Mouse (Mus musculus): ENCODE data around the gene Vax2. TPM values are rescaled to one million over a fixed set of nuclear protein-coding genes. Genes with fewer than 3 reads are reported as not detected.

Gene Vax2
- polyA plus RNA-seq, 2 experiments = 1.1 to 1.4 TPM

GRCm38 (mm10) chr6:83762880-83763431, 51.9 kb downstream of the Vax2 start:
- no peak overlapping the region for H3K27ac ChIP-seq (replicated peaks; ENCODE audit: low read depth, low read length)
- H3K27me3 ChIP-seq (ENCODE audit: control insufficient read depth, insufficient read depth, low read length) = peaks cover 38% of the 10 kb centered on the region
- H3K9ac ChIP-seq (ENCODE audit: low read depth, low read length, severe bottlenecking) = peak overlapping the region; percentile 43; the same call in 1 of the 2 replicates
- TF ChIP-seq POLR2A (IDR thresholded peaks at IDR 0.05; ENCODE audit: borderline replicate concordance, extremely low read depth, insufficient read depth, insufficient read length) = no peak
- H3K4me1 ChIP-seq (ENCODE audit: control insufficient read depth, insufficient read depth, low read length) = peaks cover 5% of the 10 kb centered on the region; the same call in 1 of the 2 replicates
- peaks cover 2% of the 10 kb centered on the region; the same call in 1 of the 2 replicates for H3K36me3 ChIP-seq (ENCODE audit: control insufficient read depth, insufficient read depth, low read length)
- no peaks in the 10 kb centered on the region for H3K9me3 ChIP-seq (ENCODE audit: control insufficient read depth, low read length)
- ATAC-seq (ENCODE audit: low FRiP score, low read depth) = peak; percentile 73
- H3K4me2 ChIP-seq (replicated peaks; ENCODE audit: low read depth, low read length, severe bottlenecking) = peak overlapping the region; percentile 55
- 1% methylated on average over 35 of the region's 35 CpGs for WGBS
- peak; percentile 20 for DNase-seq (ENCODE audit: low spot score)
- H3K4me3 ChIP-seq (replicated peaks; ENCODE audit: low read length) = peak overlapping the region; percentile 35

GRCm38 (mm10) chr6:83766982-83767381, 55.9 kb downstream of the Vax2 start:
- peaks cover 8% of the 10 kb centered on the region for H3K27me3 ChIP-seq (ENCODE audit: control insufficient read depth, insufficient read depth, low read length)
- H3K36me3 ChIP-seq (ENCODE audit: control insufficient read depth, insufficient read depth, low read length) = peaks cover 38% of the 10 kb centered on the region
- H3K4me1 ChIP-seq (ENCODE audit: control insufficient read depth, insufficient read depth, low read length) = peaks cover 5% of the 10 kb centered on the region; the same call in 1 of the 2 replicates
- no peaks in the 10 kb centered on the region for H3K9me3 ChIP-seq (ENCODE audit: control insufficient read depth, low read length)
- DNase-seq (ENCODE audit: low spot score) (no peak), ATAC-seq (ENCODE audit: low FRiP score, low read depth) (no peak)
- no peak for TF ChIP-seq POLR2A (IDR thresholded peaks at IDR 0.05; ENCODE audit: borderline replicate concordance, extremely low read depth, insufficient read depth, insufficient read length)
- no peak overlapping the region for H3K4me3 ChIP-seq (replicated peaks; ENCODE audit: low read length)
- no peak overlapping the region for H3K4me2 ChIP-seq (replicated peaks; ENCODE audit: low read depth, low read length, severe bottlenecking)
- 80% methylated on average over 3 of the region's 3 CpGs for WGBS
- no peak overlapping the region for H3K27ac ChIP-seq (replicated peaks; ENCODE audit: low read depth, low read length)
- no peak overlapping the region for H3K9ac ChIP-seq (ENCODE audit: low read depth, low read length, severe bottlenecking)

GRCm38 (mm10) chr6:83768485-83768884, 57.4 kb downstream of the Vax2 start:
- ATAC-seq (ENCODE audit: low FRiP score, low read depth) (no peak), DNase-seq (ENCODE audit: low spot score) (no peak)
- H3K4me3 ChIP-seq (replicated peaks; ENCODE audit: low read length) = no peak overlapping the region
- no peak overlapping the region for H3K9ac ChIP-seq (ENCODE audit: low read depth, low read length, severe bottlenecking)
- no peak overlapping the region for H3K27ac ChIP-seq (replicated peaks; ENCODE audit: low read depth, low read length)
- H3K9me3 ChIP-seq (ENCODE audit: control insufficient read depth, low read length) = no peaks in the 10 kb centered on the region
- no peak for TF ChIP-seq POLR2A (IDR thresholded peaks at IDR 0.05; ENCODE audit: borderline replicate concordance, extremely low read depth, insufficient read depth, insufficient read length)
- WGBS = 82% methylated on average over 5 of the region's 5 CpGs
- H3K27me3 ChIP-seq (ENCODE audit: control insufficient read depth, insufficient read depth, low read length) = no peaks in the 10 kb centered on the region
- H3K4me1 ChIP-seq (ENCODE audit: control insufficient read depth, insufficient read depth, low read length) = no peaks in the 10 kb centered on the region
- H3K4me2 ChIP-seq (replicated peaks; ENCODE audit: low read depth, low read length, severe bottlenecking) = no peak overlapping the region
- H3K36me3 ChIP-seq (ENCODE audit: control insufficient read depth, insufficient read depth, low read length) = peaks cover 52% of the 10 kb centered on the region

GRCm38 (mm10) chr6:83774126-83774525, 63.1 kb downstream of the Vax2 start:
- ATAC-seq (ENCODE audit: low FRiP score, low read depth) = no peak
- H3K27ac ChIP-seq (replicated peaks; ENCODE audit: low read depth, low read length) = no peak overlapping the region
- peak overlapping the region; percentile 93 for H3K9ac ChIP-seq (ENCODE audit: low read depth, low read length, severe bottlenecking)
- peaks cover 41% of the 10 kb centered on the region for H3K36me3 ChIP-seq (ENCODE audit: control insufficient read depth, insufficient read depth, low read length)
- H3K9me3 ChIP-seq (ENCODE audit: control insufficient read depth, low read length) = no peaks in the 10 kb centered on the region
- H3K27me3 ChIP-seq (ENCODE audit: control insufficient read depth, insufficient read depth, low read length) = no peaks in the 10 kb centered on the region
- 56% methylated on average over 8 of the region's 9 CpGs for WGBS
- peak overlapping the region; percentile 88 for H3K4me2 ChIP-seq (replicated peaks; ENCODE audit: low read depth, low read length, severe bottlenecking)
- H3K4me3 ChIP-seq (replicated peaks; ENCODE audit: low read length) = peak overlapping the region; percentile 92
- TF ChIP-seq POLR2A (IDR thresholded peaks at IDR 0.05; ENCODE audit: borderline replicate concordance, extremely low read depth, insufficient read depth, insufficient read length) = no peak
- peaks cover 13% of the 10 kb centered on the region for H3K4me1 ChIP-seq (ENCODE audit: control insufficient read depth, insufficient read depth, low read length)
- no peak for DNase-seq (ENCODE audit: low spot score)

- Histone ChIP-seq H3K4me1 (ENCODE audit: control insufficient read depth, insufficient read depth, low read length) (peaks cover 13% of the 10 kb centered on the region), H3K36me3 (ENCODE audit: control insufficient read depth, insufficient read depth, low read length) (peaks cover 32% of the 10 kb centered on the region), H3K27ac (replicated peaks; ENCODE audit: low read depth, low read length) (peak overlapping the region; percentile 76; the same call in 1 of the 2 replicates), H3K9me3 (ENCODE audit: control insufficient read depth, low read length) (no peaks in the 10 kb centered on the region), H3K4me2 (replicated peaks; ENCODE audit: low read depth, low read length, severe bottlenecking) (peak overlapping the region; percentile 88), H3K4me3 (replicated peaks; ENCODE audit: low read length) (peak overlapping the region; percentile 92), H3K9ac (ENCODE audit: low read depth, low read length, severe bottlenecking) (peak overlapping the region; percentile 93), H3K27me3 (ENCODE audit: control insufficient read depth, insufficient read depth, low read length) (no peaks in the 10 kb centered on the region)
- peak; percentile 13; the same call in 1 of the 2 replicates for ATAC-seq (ENCODE audit: low FRiP score, low read depth)
- DNase-seq (ENCODE audit: low spot score) = no peak
- no peak for TF ChIP-seq POLR2A (IDR thresholded peaks at IDR 0.05; ENCODE audit: borderline replicate concordance, extremely low read depth, insufficient read depth, insufficient read length)
- WGBS = 1% methylated on average over 11 of the region's 14 CpGs
Measured at GRCm38 (mm10) chr6:83774781-83775563, 63.9 kb downstream of the Vax2 start.

All from limb, embryonic 14.5 days (tissue).